Mouse (Mus musculus) embryo, embryonic 11.5 days (tissue): ENCODE results near the gene Rnf208.
A peak's percentile ranks its signal among the peaks of the same experiment; 100 is the strongest.

Source experiments
- DNase-seq: peaks from one replicate; pipeline ENCODE4 v3.0.0-alpha.2; 2012; ENCODE audit warnings: low read depth, low spot score

Gene Rnf208

GRCm38 (mm10) chr2:25224766-25225752, 17.0 kb upstream of the Rnf208 start:
- peak; percentile 96 for DNase-seq

GRCm38 (mm10) chr2:25225811-25226379, 16.2 kb upstream of the Rnf208 start:
- DNase-seq: no peak

- no peak for DNase-seq
Measured at GRCm38 (mm10) chr2:25226864-25227263, 15.2 kb upstream of the Rnf208 start.

- DNase-seq: no peak
Measured at GRCm38 (mm10) chr2:25227406-25227805, 14.6 kb upstream of the Rnf208 start.

- peak; percentile 68 for DNase-seq
Measured at GRCm38 (mm10) chr2:25228431-25228889, 13.6 kb upstream of the Rnf208 start.

- DNase-seq: no peak
Measured at GRCm38 (mm10) chr2:25228995-25229530, 13.0 kb upstream of the Rnf208 start.

- DNase-seq: no peak
Measured at GRCm38 (mm10) chr2:25229582-25229981, 12.5 kb upstream of the Rnf208 start.

- no peak for DNase-seq
Measured at GRCm38 (mm10) chr2:25230581-25230980, 11.5 kb upstream of the Rnf208 start.

- DNase-seq: no peak
Measured at GRCm38 (mm10) chr2:25231038-25231437, 11.0 kb upstream of the Rnf208 start.

- no peak for DNase-seq
Measured at GRCm38 (mm10) chr2:25233421-25233820, 8.6 kb upstream of the Rnf208 start.

GRCm38 (mm10) chr2:25234050-25234449, 8.0 kb upstream of the Rnf208 start, which contains the start of gene Slc34a3:
Slc34a3 (minus strand) TSS chr2:25234364.
- DNase-seq: no peak

GRCm38 (mm10) chr2:25234551-25235220, 7.4 kb upstream of the Rnf208 start:
- no peak for DNase-seq

- no peak for DNase-seq
Measured at GRCm38 (mm10) chr2:25236614-25237013, 5.4 kb upstream of the Rnf208 start, which contains the start of gene Rnf224. Rnf224 (minus strand) TSS chr2:25236787.

GRCm38 (mm10) chr2:25237522-25237921, 4.5 kb upstream of the Rnf208 start:
- DNase-seq: no peak

GRCm38 (mm10) chr2:25238106-25238505, 3.9 kb upstream of the Rnf208 start:
- no peak for DNase-seq

GRCm38 (mm10) chr2:25239766-25240165, 2.3 kb upstream of the Rnf208 start:
- no peak for DNase-seq

GRCm38 (mm10) chr2:25240310-25240709, 1.7 kb upstream of the Rnf208 start:
- no peak for DNase-seq

- DNase-seq: peak; percentile 59
Measured at GRCm38 (mm10) chr2:25240723-25241437, 1.2 kb upstream of the Rnf208 start.

- DNase-seq: no peak
Measured at GRCm38 (mm10) chr2:25241438-25241775, 648 bp upstream of the Rnf208 start.

- DNase-seq: no peak
Measured at GRCm38 (mm10) chr2:25243342-25243741, 1.3 kb downstream of the Rnf208 start.

GRCm38 (mm10) chr2:25244144-25244543, 2.1 kb downstream of the Rnf208 start:
- DNase-seq: no peak
